Mouse (Mus musculus): Measurements from ENCODE around the gene Wbp1l.
"Not testable (repeated sequence)": the region's sequence is repeated elsewhere in the genome, so short reads cannot be mapped to it uniquely, and the experiment has no call there.

- TF ChIP-seq POLR2A (IDR thresholded peaks at IDR 0.05; ENCODE audit: low read depth, low read length); CTCF (IDR thresholded peaks at IDR 0.05; ENCODE audit: borderline replicate concordance, insufficient read depth, low read length): not testable (repeated sequence)
These were observed 27.5 kb upstream of the Wbp1l start for GRCm38 (mm10) chr19:46571211-46571877.

Measured in embryonic fibroblast, embryonic 13.5 days (primary cell).